Mouse (Mus musculus) thymus, adult 2 months (tissue): ENCODE data around the gene Klf4.

Experiments
- CTCF ChIP-seq: fragments of 200-500 bp; IDR thresholded peaks from 2 replicates; pipeline ENCODE4 v1.5.1; 2012; ENCODE audit warnings: mild to moderate bottlenecking, control low read depth, low read length, moderate library complexity, borderline replicate concordance; ENCODE audit not compliant: control insufficient read depth, poor library complexity, insufficient read depth; ENCODE audit errors: extremely low read depth
- POLR2A ChIP-seq: fragments of 200-500 bp; IDR thresholded peaks from 2 replicates; pipeline ENCODE4 v1.6.1; 2012; ENCODE audit warnings: mild to moderate bottlenecking, low read length, control low read depth, moderate library complexity; ENCODE audit not compliant: control insufficient read depth, poor library complexity, insufficient read depth; ENCODE audit errors: extremely low read depth

GRCm38 (mm10) chr4:55562062-55562461 is 29.8 kb upstream of the Klf4 start:
- TF ChIP-seq CTCF, result no peak
- TF ChIP-seq POLR2A, result no peak
